Mouse (Mus musculus): Measurements from ENCODE around the gene Fam241a.

Gene Fam241a

DNA sequence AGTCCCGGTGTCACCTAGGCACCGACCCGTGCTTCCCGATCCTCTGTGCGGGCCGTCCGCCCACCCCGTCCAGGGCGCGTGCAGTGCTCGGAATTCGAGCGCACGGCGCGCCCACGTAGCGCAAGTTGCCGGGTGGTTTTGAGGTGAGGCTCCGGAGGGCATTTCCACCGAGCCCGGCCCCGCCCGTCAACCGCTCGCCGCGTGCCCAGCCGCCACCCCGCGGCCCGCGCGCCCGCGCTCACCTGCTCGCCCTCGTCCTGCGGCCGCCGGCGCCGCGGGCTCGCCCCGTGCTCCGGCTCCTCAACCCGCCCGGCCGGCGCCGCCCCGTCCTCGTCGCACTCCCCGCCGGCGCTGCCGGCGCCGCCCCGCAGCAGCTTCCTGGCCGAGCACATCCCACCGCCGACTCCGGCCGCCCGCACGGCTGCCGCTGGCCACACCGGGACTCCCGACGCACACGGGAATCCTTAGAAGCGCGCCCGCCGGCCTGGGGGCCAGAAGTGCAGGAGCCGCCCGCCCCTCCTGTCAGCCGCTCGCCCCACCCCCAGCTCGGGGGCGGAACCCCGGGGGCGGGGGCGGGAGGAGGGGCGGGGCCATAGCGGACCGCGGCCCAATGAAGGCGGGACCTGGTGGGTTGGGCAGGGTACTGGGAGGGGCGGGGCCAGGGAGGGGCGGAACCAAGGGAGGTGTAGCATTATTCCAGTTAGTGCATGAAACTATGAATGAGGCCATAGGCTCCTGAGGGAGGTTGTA lies at the start of gene Fam241a:
Fam241a (minus strand) TSS at position 533 of the 750 bp plus-strand sequence.
- peak; percentile 70 for DNase-seq (ENCODE audit: low read depth, low spot score)

DNA sequence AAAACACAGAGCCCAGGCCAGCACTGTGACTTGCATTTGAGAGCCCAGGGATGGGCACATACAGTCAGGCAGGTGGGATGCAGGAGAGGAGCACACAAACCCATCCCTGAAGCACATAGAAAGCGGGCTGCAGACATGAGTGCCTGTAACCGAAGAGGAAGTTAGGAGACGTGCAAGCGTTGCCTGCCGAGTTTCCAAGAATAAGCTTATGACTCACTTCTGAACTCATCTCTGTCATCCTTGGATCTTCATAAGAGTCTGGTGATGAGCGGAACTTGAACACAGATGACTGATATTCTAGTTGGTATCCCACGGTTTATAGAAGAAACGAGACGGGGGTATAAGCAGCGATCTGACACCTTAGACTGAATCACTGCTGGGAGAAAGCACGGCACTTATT lies 36.3 kb upstream of the Fam241a start:
- DNase-seq (ENCODE audit: low read depth, low spot score) = no peak

DNA sequence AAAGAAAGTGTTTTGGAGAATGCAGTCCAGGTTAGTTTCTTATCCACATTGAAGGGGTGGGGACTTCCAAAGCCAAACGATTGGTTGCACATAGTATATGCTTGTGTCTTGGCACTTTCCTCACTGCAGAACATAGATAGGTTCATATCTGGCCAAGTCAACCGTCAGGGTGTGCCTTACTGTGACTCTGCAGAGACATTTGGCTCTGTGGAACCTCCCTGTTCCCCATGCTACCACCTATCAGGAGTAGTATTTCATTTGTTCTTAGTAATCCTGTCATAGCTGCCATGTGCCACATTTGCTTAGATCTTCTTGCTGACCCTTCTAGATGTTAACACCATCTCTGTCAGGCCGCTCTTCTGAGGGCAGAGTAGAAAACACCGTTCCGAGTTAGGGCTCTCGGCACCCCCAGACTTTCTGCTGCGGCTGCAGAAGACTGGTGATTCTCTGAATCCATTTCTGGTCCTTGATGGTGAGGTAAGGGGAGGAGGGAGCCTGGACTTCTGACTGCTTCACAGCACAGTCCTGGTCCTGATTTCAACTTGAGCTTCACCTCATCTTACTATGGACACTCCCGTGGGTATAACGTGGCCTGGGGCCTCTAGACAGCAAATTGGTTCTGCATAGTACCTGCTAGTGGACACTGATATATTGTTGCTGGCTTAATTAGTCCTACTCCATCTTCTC lies 34.3 kb upstream of the Fam241a start:
- DNase-seq (ENCODE audit: low read depth, low spot score) = no peak

- no peak for DNase-seq (ENCODE audit: low read depth, low spot score)
Observed at GRCm38 (mm10) chr3:127929921-127930320, 33.8 kb upstream of the Fam241a start.

DNA sequence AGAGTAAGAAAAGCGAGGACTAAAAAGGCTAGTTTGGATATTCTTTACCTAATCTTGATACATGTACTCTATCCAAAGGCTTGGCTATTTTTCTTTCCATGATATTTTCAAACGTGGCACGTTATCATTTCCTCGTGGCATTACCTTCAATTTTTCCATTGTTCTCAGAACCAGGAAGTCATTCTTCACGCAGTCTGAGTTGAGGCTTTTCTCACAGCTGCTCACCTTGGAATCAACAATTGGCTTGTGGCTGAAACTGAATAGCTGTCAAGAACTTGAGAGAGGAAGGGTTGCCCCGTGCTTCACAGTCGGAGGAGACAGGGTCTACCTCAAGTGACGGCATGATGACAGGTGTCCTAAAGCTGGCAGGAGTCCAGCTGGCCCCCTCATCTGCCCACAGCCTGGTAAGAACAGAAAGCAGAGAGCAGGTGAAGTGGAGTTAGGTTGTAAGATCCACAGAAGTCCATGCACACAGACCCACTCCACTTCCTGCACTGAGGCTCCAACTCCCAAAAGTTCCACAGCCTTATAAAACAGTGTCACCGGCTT lies 30.6 kb upstream of the Fam241a start:
- DNase-seq (ENCODE audit: low read depth, low spot score) = no peak

GRCm38 (mm10) chr3:127924464-127924863 lies 28.3 kb upstream of the Fam241a start:
- DNase-seq (ENCODE audit: low read depth, low spot score) = no peak

GRCm38 (mm10) chr3:127923183-127923582 lies 27.1 kb upstream of the Fam241a start:
- no peak for DNase-seq (ENCODE audit: low read depth, low spot score)

DNA sequence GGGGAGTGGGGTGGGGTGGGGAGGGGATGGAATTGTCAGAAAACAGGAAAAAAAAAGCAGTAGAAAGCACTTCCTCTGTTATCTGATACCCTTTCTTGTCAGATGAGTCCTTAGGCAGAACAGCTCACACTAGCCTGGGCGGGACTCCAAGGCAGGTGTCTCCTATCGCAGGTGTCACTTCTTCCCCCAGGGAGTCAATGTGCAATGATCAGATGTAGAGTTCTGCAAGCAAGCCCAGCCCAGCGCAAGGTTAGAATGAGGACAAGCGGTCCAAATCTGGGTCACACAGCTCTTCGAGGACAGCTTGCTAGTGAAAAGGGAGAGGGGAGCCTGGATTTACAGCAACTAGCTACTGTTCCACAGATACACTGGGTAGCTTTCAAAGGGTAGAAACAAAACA lies 26.0 kb upstream of the Fam241a start:
- no peak for DNase-seq (ENCODE audit: low read depth, low spot score)

- no peak for DNase-seq (ENCODE audit: low read depth, low spot score)
Observed at GRCm38 (mm10) chr3:127917999-127918661, 22.0 kb upstream of the Fam241a start.

DNA sequence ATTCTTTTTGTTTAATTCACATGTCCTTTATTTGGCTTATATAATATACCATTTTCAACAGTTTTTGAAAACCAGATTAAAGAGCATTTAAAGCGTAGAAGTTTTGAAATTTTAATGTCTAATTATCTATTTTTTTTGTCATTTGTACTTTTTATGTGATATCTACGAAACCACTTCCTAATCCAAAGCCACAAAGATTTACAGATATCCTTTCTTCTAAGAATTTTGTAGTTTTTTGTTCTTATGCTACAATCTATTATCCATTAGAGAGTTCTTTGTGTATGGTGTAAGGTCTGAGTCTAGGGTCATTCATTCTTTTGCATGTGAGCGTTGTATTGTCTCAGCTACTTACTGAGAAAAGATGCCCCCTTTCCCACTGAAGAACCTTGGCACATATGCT lies 21.4 kb upstream of the Fam241a start:
- DNase-seq (ENCODE audit: low read depth, low spot score) = no peak

GRCm38 (mm10) chr3:127915656-127916334 lies 19.7 kb upstream of the Fam241a start:
- no peak for DNase-seq (ENCODE audit: low read depth, low spot score)

- no peak for DNase-seq (ENCODE audit: low read depth, low spot score)
Observed at GRCm38 (mm10) chr3:127913885-127914709, 18.0 kb upstream of the Fam241a start.

- no peak for DNase-seq (ENCODE audit: low read depth, low spot score)
Observed at GRCm38 (mm10) chr3:127909941-127910340, 13.8 kb upstream of the Fam241a start.

- no peak for DNase-seq (ENCODE audit: low read depth, low spot score)
Observed at GRCm38 (mm10) chr3:127894981-127895779, 944 bp downstream of the Fam241a start.

DNA sequence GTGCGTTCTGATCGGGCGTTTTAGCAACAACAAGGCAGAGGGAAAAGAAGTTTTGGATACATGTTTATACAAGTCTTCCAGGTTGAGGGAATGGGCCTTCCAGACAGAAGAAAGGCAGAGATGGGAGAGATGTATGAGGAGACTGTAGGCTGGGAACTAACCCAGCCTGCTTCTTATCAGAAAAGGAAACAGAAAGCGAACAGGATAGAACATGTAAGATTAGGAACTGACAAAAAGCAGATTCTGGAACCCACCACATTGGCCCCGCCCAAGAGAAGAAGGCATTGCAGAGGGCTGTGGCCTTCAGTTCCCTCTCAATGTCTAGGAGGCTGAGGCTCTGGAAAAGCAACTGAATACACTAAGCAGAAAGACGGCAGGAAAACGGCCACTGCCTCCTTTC lies 2.2 kb downstream of the Fam241a start:
- no peak for DNase-seq (ENCODE audit: low read depth, low spot score)

- DNase-seq (ENCODE audit: low read depth, low spot score) = no peak
Observed at GRCm38 (mm10) chr3:127891906-127892305, 4.2 kb downstream of the Fam241a start.

DNA sequence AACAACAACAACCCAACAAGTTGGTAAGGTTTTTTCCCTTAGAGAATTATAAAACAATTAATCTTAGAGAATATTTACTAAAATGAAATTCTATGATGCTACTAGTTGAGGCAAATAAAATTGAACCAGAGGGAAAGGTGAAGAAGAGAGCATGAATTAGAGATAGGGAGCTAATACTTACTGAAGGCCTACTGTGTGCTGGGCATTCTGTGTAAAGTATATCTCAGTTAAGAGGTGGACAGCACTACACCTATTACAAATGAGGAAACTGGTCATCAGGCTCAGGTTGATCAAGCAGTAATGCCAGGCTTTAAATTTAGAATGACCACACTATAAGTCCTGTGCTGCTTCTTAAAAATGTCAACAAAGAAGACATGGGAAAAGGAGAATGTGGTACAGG lies 6.1 kb downstream of the Fam241a start:
- DNase-seq (ENCODE audit: low read depth, low spot score) = no peak

- no peak for DNase-seq (ENCODE audit: low read depth, low spot score)
Observed at GRCm38 (mm10) chr3:127889570-127889969, 6.6 kb downstream of the Fam241a start.

GRCm38 (mm10) chr3:127881684-127882083 lies 14.4 kb downstream of the Fam241a start:
- DNase-seq (ENCODE audit: low read depth, low spot score) = no peak

- DNase-seq (ENCODE audit: low read depth, low spot score) = no peak
Observed at GRCm38 (mm10) chr3:127879968-127880367, 16.2 kb downstream of the Fam241a start.

Data from retina, postnatal 7 days (tissue).